Mouse (Mus musculus): ENCODE measurements around the gene Cmtm6. TPM values are rescaled to one million over a fixed set of nuclear protein-coding genes. Genes with fewer than 3 reads are reported as not detected.

The Cmtm6 gene
- total RNA-seq (2023): 91.0 to 99.5 TPM (median 95.7 TPM) in 4 replicates

GRCm38 (mm10) chr9:114731011-114731755, at the start of gene Cmtm6:
Gene Cmtm6 (plus strand): TSS chr9:114731116.

GRCm38 (mm10) chr9:114688252-114688952, 42.5 kb upstream of the Cmtm6 start, which contains the start of gene Dync1li1:
Gene Dync1li1 (plus strand): TSS chr9:114688790.

GRCm38 (mm10) chr9:114781526-114782212, 50.8 kb downstream of the Cmtm6 start, which contains the start of gene Cmtm7:
Gene Cmtm7 (minus strand): TSS chr9:114781856.

Other genes with a start within 250 kb of the Cmtm6 start
- not detected in 4 replicates for gene Ccr4, start 226.2 kb upstream of the Cmtm6 start, total RNA-seq (2023)
- not detected in 4 replicates for gene C130032M10Rik, start 215.4 kb upstream of the Cmtm6 start, total RNA-seq (2023)
- gene Trim71, start 166.7 kb upstream of the Cmtm6 start, total RNA-seq (2023): not detected in 4 replicates
- 74.9 to 79.2 TPM (median 76.8 TPM) in 4 replicates for gene Cnot10, start 90.9 kb upstream of the Cmtm6 start, total RNA-seq (2023)
- 41.3 to 46.6 TPM (median 44.9 TPM) in 4 replicates for gene Dync1li1, start 42.3 kb upstream of the Cmtm6 start, total RNA-seq (2023)
- 140 to 150 TPM (median 147 TPM) in 4 replicates for gene Cmtm7, start 50.7 kb downstream of the Cmtm6 start, total RNA-seq (2023)
- 0.76 to 2.3 TPM (median 1.2 TPM) in 4 replicates for gene Cmtm8, start 113.0 kb downstream of the Cmtm6 start, total RNA-seq (2023)
- 57.5 to 67.6 TPM (median 64.0 TPM) in 4 replicates for gene Gpd1l, start 202.9 kb downstream of the Cmtm6 start, total RNA-seq (2023)
- gene Osbpl10, start 247.5 kb downstream of the Cmtm6 start, total RNA-seq (2023): not detected in 4 replicates